Mouse (Mus musculus) lung, postnatal 0 days (tissue): ENCODE results near the gene Ppard. TPM values are rescaled to one million over a fixed set of nuclear protein-coding genes. Genes with fewer than 3 reads are reported as not detected.

Experiments
- ATAC-seq: fragments of 200-750 bp; cut with Nextera tagmentation; 2 replicates; pipeline ENCODE4 v1.8.0; 2017; ENCODE audit warnings: moderate library complexity
- DNase-seq: peaks from one replicate; pipeline ENCODE4 v3.0.0-alpha.2; 2016; ENCODE audit warnings: low spot score
- H3K27ac ChIP-seq: fragments of 300-500 bp; sonication (generic); 2 replicates; pipeline ENCODE4 v1.5.1; 2014; ENCODE audit warnings: antibody characterized with exemption, mild to moderate bottlenecking, low read length, mixed read lengths
- H3K27me3 ChIP-seq: fragments of 300-500 bp; sonication (generic); replicated peaks from 2 replicates; pipeline ENCODE4 v1.6.1; 2014; ENCODE audit warnings: low read length, mixed read lengths; ENCODE audit not compliant: insufficient read depth
- H3K36me3 ChIP-seq: fragments of 300-500 bp; sonication (generic); 2 replicates; pipeline ENCODE4 v1.6.1; 2014; ENCODE audit warnings: low read length, mixed read lengths; ENCODE audit not compliant: insufficient read depth
- H3K4me1 ChIP-seq: fragments of 300-500 bp; sonication (generic); 2 replicates; pipeline ENCODE4 v1.6.1; 2014; ENCODE audit warnings: antibody characterized with exemption, low read depth, low read length, mixed read lengths; ENCODE audit not compliant: insufficient read depth
- H3K4me2 ChIP-seq: fragments of 300-500 bp; sonication (generic); replicated peaks from 2 replicates; pipeline ENCODE4 v1.6.1; 2014; ENCODE audit warnings: low read depth, mild to moderate bottlenecking, low read length, moderate library complexity, mixed read lengths
- H3K4me3 ChIP-seq: fragments of 300-500 bp; sonication (generic); 2 replicates; pipeline ENCODE4 v1.5.1; 2014; ENCODE audit warnings: low read depth, low read length
- H3K9ac ChIP-seq: fragments of 300-500 bp; sonication (generic); replicated peaks from 2 replicates; pipeline ENCODE4 v1.6.1; 2014; ENCODE audit warnings: low read depth, mild to moderate bottlenecking
- H3K9me3 ChIP-seq: fragments of 300-500 bp; sonication (generic); 2 replicates; pipeline ENCODE4 v1.6.1; 2016; ENCODE audit warnings: low read length, mixed read lengths
- CTCF ChIP-seq: IDR thresholded peaks from 2 replicates; pipeline ENCODE4 v1.5.1; 2016; ENCODE audit warnings: antibody characterized with exemption, mild to moderate bottlenecking
- EP300 ChIP-seq: IDR thresholded peaks from 2 replicates; pipeline ENCODE4 v1.6.1; 2016; ENCODE audit warnings: antibody characterized with exemption, mild to moderate bottlenecking, control low read depth
- WGBS: fragments of 180-500 bp; shearing (Covaris S2); extraction: QIAGEN DNeasy Blood & Tissue Kit; methylation state at CpG from one replicate; pipeline ENCODE4 v1.1.7; 2014; 5-methylcytosine and 5-hydroxymethylcytosine counted together
- polyA plus RNA-seq: library from polyadenylated mRNA; unstranded; fragments of >200 nt; fragmentation: Nextera tagmentation; extraction: Ambion mirVana; gene quantifications from 2 replicates; pipeline ENCODE4 v1.2.1, GENCODE M21; 2015

The Ppard gene
- polyA plus RNA-seq, 1 experiment from 2014 or later: 2.4 TPM

GRCm38 (mm10) chr17:28294449-28295333 lies 62.2 kb downstream of the Ppard start:
- TF ChIP-seq CTCF: no peak
- no peak for TF ChIP-seq EP300
- ATAC-seq: peak; percentile 27; the same call in 1 of the 2 replicates
- Histone ChIP-seq H3K27me3 (no peaks in the 10 kb centered on the region), H3K9me3 (no peaks in the 10 kb centered on the region), H3K4me3 (no peak overlapping the region), H3K36me3 (no peaks in the 10 kb centered on the region), H3K9ac (no peak overlapping the region), H3K27ac (no peak overlapping the region), H3K4me1 (no peaks in the 10 kb centered on the region), H3K4me2 (no peak overlapping the region)
- DNase-seq: peak; percentile 36
- WGBS: 59% methylated on average over 17 of the region's 17 CpGs

- no peak overlapping the region for H3K4me2 ChIP-seq
- H3K4me1 ChIP-seq: no peaks in the 10 kb centered on the region
- no peak overlapping the region for H3K27ac ChIP-seq
- ATAC-seq (no peak), DNase-seq (no peak)
- 92% methylated on average over 17 of the region's 17 CpGs for WGBS
- H3K27me3 ChIP-seq: no peaks in the 10 kb centered on the region
- no peak overlapping the region for H3K9ac ChIP-seq
- no peak overlapping the region for H3K4me3 ChIP-seq
- no peak for TF ChIP-seq CTCF
- TF ChIP-seq EP300: no peak
- H3K36me3 ChIP-seq: no peaks in the 10 kb centered on the region
- no peaks in the 10 kb centered on the region for H3K9me3 ChIP-seq
These were observed 66.4 kb downstream of the Ppard start for GRCm38 (mm10) chr17:28298888-28299287.

- Histone ChIP-seq H3K4me1 (no peaks in the 10 kb centered on the region), H3K36me3 (no peaks in the 10 kb centered on the region), H3K27ac (peak overlapping the region; percentile 59; the same call in 1 of the 2 replicates), H3K4me3 (no peak overlapping the region), H3K27me3 (no peaks in the 10 kb centered on the region), H3K9ac (no peak overlapping the region), H3K9me3 (no peaks in the 10 kb centered on the region), H3K4me2 (no peak overlapping the region)
- ATAC-seq (peak; percentile 62), DNase-seq (peak; percentile 53)
- TF ChIP-seq EP300 (no peak), CTCF (no peak)
- WGBS: 33% methylated on average over 8 of the region's 11 CpGs
These were observed 67.3 kb downstream of the Ppard start for GRCm38 (mm10) chr17:28299669-28300320.

GRCm38 (mm10) chr17:28300323-28300722 lies 67.8 kb downstream of the Ppard start:
- Histone ChIP-seq H3K4me2 (no peak overlapping the region), H3K9me3 (no peaks in the 10 kb centered on the region), H3K27ac (peak overlapping the region; percentile 59; the same call in 1 of the 2 replicates), H3K4me3 (no peak overlapping the region), H3K9ac (no peak overlapping the region), H3K36me3 (no peaks in the 10 kb centered on the region), H3K27me3 (no peaks in the 10 kb centered on the region), H3K4me1 (no peaks in the 10 kb centered on the region)
- TF ChIP-seq EP300 (no peak), CTCF (no peak)
- DNase-seq (no peak), ATAC-seq (peak; percentile 71)
- WGBS: 46% methylated on average over 9 of the region's 9 CpGs

GRCm38 (mm10) chr17:28300850-28301249 lies 68.3 kb downstream of the Ppard start:
- ATAC-seq: peak; percentile 18; the same call in 1 of the 2 replicates
- no peaks in the 10 kb centered on the region for H3K9me3 ChIP-seq
- WGBS: 56% methylated on average over 3 of the region's 3 CpGs

GRCm38 (mm10) chr17:28305172-28305571 lies 72.7 kb downstream of the Ppard start:
- no peak overlapping the region for H3K4me2 ChIP-seq
- no peaks in the 10 kb centered on the region for H3K36me3 ChIP-seq
- H3K27me3 ChIP-seq: no peaks in the 10 kb centered on the region
- H3K9ac ChIP-seq: no peak overlapping the region
- WGBS: 40% methylated on average over 10 of the region's 10 CpGs
- H3K4me1 ChIP-seq: no peaks in the 10 kb centered on the region; the same call in 1 of the 2 replicates
- no peak for TF ChIP-seq CTCF
- TF ChIP-seq EP300: no peak
- H3K9me3 ChIP-seq: no peaks in the 10 kb centered on the region
- ATAC-seq (no peak), DNase-seq (no peak)
- no peak overlapping the region for H3K4me3 ChIP-seq
- H3K27ac ChIP-seq: no peak overlapping the region

More at GRCm38 (mm10) chr17:28300850-28301249, 68.3 kb downstream of the Ppard start:
- H3K4me1 ChIP-seq: no peaks in the 10 kb centered on the region
- TF ChIP-seq EP300 (no peak), CTCF (no peak)
- no peaks in the 10 kb centered on the region for H3K27me3 ChIP-seq
- H3K9ac ChIP-seq: no peak overlapping the region
- peak; percentile 32 for DNase-seq
- no peaks in the 10 kb centered on the region for H3K36me3 ChIP-seq
- no peak overlapping the region for H3K4me2 ChIP-seq
- no peak overlapping the region for H3K27ac ChIP-seq
- no peak overlapping the region for H3K4me3 ChIP-seq
